Mouse (Mus musculus) forebrain, embryonic 15.5 days (tissue): ENCODE measurements around the gene Nvl. TPM values are rescaled to one million over a fixed set of nuclear protein-coding genes. Genes with fewer than 3 reads are reported as not detected.

Experiments
- ATAC-seq: fragments of 200-750 bp; cut with Nextera tagmentation; replicated peaks from 2 replicates; pipeline ENCODE4 v1.8.0; 2017; ENCODE audit warnings: mild to moderate bottlenecking, moderate TSS enrichment, moderate library complexity
- H3K27ac ChIP-seq: fragments of 300-500 bp; sonication (generic); replicated peaks from 2 replicates; pipeline ENCODE4 v1.5.1; 2015; ENCODE audit warnings: mild to moderate bottlenecking, inconsistent platforms
- H3K27me3 ChIP-seq: fragments of 300-500 bp; sonication (generic); 2 replicates; pipeline ENCODE4 v1.6.1; 2015; ENCODE audit warnings: inconsistent platforms
- H3K36me3 ChIP-seq: fragments of 300-500 bp; sonication (generic); 2 replicates; pipeline ENCODE4 v1.6.1; 2015; ENCODE audit warnings: mild to moderate bottlenecking, inconsistent platforms
- H3K4me1 ChIP-seq: fragments of 300-500 bp; sonication (generic); 2 replicates; pipeline ENCODE4 v1.6.1; 2015; ENCODE audit warnings: inconsistent platforms
- H3K4me2 ChIP-seq: fragments of 300-500 bp; sonication (generic); replicated peaks from 2 replicates; pipeline ENCODE4 v1.6.1; 2015; ENCODE audit warnings: mild to moderate bottlenecking, inconsistent platforms
- H3K4me3 ChIP-seq: fragments of 300-500 bp; sonication (generic); 2 replicates; pipeline ENCODE4 v1.5.1; 2015; ENCODE audit warnings: mild to moderate bottlenecking, inconsistent platforms
- H3K9ac ChIP-seq: fragments of 300-500 bp; sonication (generic); replicated peaks from 2 replicates; pipeline ENCODE4 v1.6.1; 2015; ENCODE audit warnings: mild to moderate bottlenecking, inconsistent platforms
- H3K9me3 ChIP-seq: fragments of 300-500 bp; sonication (generic); 2 replicates; pipeline ENCODE4 v1.6.1; 2016; ENCODE audit warnings: inconsistent platforms
- WGBS: fragments of 180-500 bp; shearing (Covaris S2); methylation state at CpG from one replicate; pipeline ENCODE4 v1.1.7; 2015; ENCODE audit warnings: mixed read lengths; 5-methylcytosine and 5-hydroxymethylcytosine counted together
- polyA plus RNA-seq: library from polyadenylated mRNA; unstranded; fragments of >200 nt; fragmentation: Nextera tagmentation; extraction: Ambion mirVana; gene quantifications from 2 replicates; pipeline ENCODE4 v1.2.1, GENCODE M21; 2015

The Nvl gene
- polyA plus RNA-seq, 1 experiment from 2014 or later: 45.4 TPM

DNA sequence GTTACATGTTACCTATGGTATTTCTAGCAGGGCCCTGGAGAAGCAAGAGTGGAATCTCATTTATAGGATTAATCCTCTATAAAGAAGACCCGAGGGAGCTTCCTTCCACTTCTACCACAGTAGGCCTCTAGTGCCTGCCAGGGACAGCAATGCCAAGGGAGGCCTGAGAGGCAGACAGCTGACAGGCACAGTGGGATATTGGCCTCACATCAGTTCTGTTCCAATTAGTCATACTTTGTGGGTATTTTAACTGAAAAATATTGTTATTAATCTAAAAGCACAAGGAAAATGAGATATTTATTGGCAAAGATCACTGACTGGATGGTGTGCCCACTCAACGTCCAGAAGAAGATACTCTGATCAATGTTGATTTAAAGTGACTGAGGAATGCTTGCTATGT is 80.0 kb downstream of the Nvl start:
- H3K9ac ChIP-seq: no peak overlapping the region
- H3K27ac ChIP-seq: no peak overlapping the region
- H3K4me3 ChIP-seq: no peak overlapping the region
- WGBS: 66% methylated on average over 2 of the region's 2 CpGs
- no peaks in the 10 kb centered on the region for H3K9me3 ChIP-seq
- H3K4me1 ChIP-seq: no peaks in the 10 kb centered on the region
- no peak for ATAC-seq
- no peaks in the 10 kb centered on the region for H3K27me3 ChIP-seq
- H3K36me3 ChIP-seq: no peaks in the 10 kb centered on the region
- H3K4me2 ChIP-seq: no peak overlapping the region

DNA sequence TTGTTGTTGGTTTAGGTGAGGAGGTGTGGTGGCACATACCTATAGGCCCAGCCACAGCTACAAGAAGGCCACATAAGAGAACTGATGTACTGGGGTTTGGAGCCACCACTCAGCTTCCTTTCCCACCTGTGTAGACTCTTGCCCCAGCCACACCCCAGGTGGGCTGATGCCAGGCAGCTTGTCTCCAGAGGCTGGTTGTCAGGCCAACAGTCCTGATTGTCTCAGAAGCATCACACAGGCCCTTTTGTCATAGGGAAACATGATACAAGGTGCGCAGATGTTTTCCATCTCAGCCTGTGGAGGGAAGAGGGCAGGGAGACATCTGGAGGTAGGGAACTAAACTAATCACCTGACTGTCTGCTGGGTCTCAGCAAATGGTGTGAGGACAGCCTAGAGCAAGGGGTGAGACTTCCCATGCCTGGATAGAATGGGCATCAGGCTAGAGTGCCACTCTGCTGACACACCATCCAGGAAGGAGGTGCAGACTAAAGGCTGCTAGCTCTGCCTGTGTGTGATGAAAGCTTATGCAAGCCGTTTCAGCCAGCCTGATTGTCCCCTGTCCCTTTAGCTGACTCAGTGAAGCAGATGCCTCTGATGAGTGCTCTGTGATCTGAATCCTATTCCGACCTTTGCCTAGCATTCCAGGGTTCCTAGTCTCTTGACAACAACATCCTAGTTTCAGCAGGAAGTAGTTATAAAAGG is 82.1 kb downstream of the Nvl start:
- 77% methylated on average over 3 of the region's 3 CpGs for WGBS
- no peak overlapping the region for H3K9ac ChIP-seq

DNA sequence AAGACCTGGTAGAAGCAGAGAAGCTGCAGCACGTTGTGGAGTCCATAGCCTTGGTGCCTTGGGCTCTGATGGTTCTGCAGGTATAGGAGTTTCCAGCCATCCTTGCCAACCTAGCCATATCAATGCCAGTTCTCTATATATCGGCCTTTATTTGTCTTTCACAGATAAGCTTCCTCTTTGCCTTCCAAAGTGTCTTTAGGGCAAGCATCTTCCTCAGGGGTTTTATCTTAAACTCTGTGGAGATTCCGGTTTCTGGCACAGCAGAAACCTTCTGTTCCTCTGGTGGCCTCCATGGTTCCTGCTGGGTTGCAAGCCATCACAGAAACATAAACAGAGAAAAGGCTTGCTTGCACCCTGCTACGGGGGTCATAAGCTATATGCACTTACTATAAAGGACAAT is 91.1 kb downstream of the Nvl start:
- no peak overlapping the region for H3K27ac ChIP-seq
- ATAC-seq: no peak

More for the DNA sequence above, 82.1 kb downstream of the Nvl start:
- H3K4me3 ChIP-seq: no peak overlapping the region
- H3K27me3 ChIP-seq: no peaks in the 10 kb centered on the region
- ATAC-seq: no peak
- no peaks in the 10 kb centered on the region for H3K36me3 ChIP-seq
- no peaks in the 10 kb centered on the region for H3K4me1 ChIP-seq
- H3K9me3 ChIP-seq: no peaks in the 10 kb centered on the region
- no peak overlapping the region for H3K4me2 ChIP-seq
- H3K27ac ChIP-seq: no peak overlapping the region

DNA sequence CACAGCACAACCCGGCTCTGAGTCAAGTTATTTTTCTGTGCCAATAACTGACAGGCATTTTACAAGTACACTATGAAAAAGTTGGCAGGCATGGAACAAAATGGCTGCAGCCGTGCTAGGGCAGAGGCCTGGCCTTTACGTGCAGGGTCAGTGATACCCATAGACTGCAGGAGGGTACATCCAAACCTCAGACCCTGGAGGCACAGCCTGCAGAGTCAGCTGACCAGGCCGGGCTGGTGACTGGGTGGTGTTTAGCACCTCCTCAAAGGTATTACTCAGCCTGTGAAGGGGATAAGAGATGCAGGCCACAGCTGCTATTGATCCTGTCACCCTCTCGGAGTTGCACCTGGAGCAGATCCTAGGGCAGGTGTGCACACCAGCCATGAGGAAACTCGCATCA is 93.1 kb downstream of the Nvl start, which contains the start of gene 9130409I23Rik:
TSS of gene 9130409I23Rik (plus strand) at position 301 of the 400 bp plus-strand sequence.
- 93% methylated on average over 6 of the region's 6 CpGs for WGBS
- no peaks in the 10 kb centered on the region for H3K36me3 ChIP-seq
- no peaks in the 10 kb centered on the region for H3K9me3 ChIP-seq
- H3K4me3 ChIP-seq: no peak within 1 kb of the TSS
- H3K9ac ChIP-seq: no peak within 1 kb of the TSS
- no peaks in the 10 kb centered on the region for H3K4me1 ChIP-seq
- H3K27ac ChIP-seq: no peak within 1 kb of the TSS
- no peaks in the 10 kb centered on the region for H3K27me3 ChIP-seq
- ATAC-seq: no peak
- no peak within 1 kb of the TSS for H3K4me2 ChIP-seq

More for the DNA sequence above, 91.1 kb downstream of the Nvl start:
- H3K4me2 ChIP-seq: no peak overlapping the region
- no peaks in the 10 kb centered on the region for H3K27me3 ChIP-seq
- H3K36me3 ChIP-seq: no peaks in the 10 kb centered on the region
- no peak overlapping the region for H3K9ac ChIP-seq
- 84% methylated on average over 4 of the region's 4 CpGs for WGBS
- H3K4me1 ChIP-seq: no peaks in the 10 kb centered on the region
- no peaks in the 10 kb centered on the region for H3K9me3 ChIP-seq
- no peak overlapping the region for H3K4me3 ChIP-seq

DNA sequence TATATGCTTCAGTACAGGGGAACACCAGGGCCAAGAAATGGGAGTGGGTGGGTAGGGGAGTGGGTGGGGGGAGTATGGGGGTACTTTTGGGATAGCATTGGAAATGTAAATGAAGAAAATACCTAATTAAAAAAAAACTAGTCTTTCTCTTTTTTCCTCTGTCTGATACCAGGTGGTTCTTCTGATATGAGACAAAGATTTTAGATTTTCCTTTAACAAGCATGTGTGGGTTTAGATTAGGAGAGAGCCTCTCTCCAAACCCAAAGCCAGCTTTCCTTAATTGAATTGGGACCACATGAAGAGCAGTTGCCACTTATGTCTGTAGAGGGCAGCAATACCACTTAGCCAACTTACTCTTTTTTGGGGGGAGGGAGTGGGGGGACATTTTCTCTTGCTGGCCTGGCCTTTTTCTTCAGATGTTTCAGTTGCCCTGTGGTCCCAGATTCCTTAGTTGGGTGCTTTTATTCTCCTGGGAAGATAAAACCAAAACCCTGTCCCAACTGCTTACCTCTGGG is 94.6 kb downstream of the Nvl start:
- Histone ChIP-seq H3K9ac (no peak overlapping the region), H3K27me3 (no peaks in the 10 kb centered on the region), H3K4me2 (no peak overlapping the region), H3K4me1 (no peaks in the 10 kb centered on the region), H3K4me3 (no peak overlapping the region), H3K9me3 (no peaks in the 10 kb centered on the region), H3K36me3 (no peaks in the 10 kb centered on the region), H3K27ac (no peak overlapping the region)
- no peak for ATAC-seq

DNA sequence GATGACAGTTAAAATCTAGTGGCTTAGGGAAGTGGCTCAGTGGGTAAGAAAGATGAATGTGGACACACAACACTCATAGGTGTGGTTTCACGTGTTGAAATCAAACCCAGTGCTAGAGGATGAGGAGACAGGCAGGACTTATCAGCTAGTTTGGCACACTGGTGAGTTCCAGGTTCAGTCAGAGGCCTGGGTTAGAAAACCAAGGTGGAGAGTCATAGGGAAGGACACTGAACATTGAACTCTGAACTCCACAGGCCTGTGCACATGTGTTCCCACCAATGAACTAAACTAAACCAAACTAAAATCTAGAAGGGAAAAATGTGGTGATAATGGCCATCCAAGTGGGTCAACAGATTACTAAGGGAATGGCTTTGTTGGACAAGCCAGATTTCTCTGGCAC is 96.5 kb downstream of the Nvl start:
- Histone ChIP-seq H3K27me3 (no peaks in the 10 kb centered on the region), H3K4me2 (no peak overlapping the region), H3K36me3 (no peaks in the 10 kb centered on the region), H3K4me3 (no peak overlapping the region), H3K4me1 (no peaks in the 10 kb centered on the region), H3K9me3 (no peaks in the 10 kb centered on the region), H3K9ac (no peak overlapping the region), H3K27ac (no peak overlapping the region)
- WGBS: 66% methylated on average over 1 of the region's 1 CpGs
- ATAC-seq: no peak

DNA sequence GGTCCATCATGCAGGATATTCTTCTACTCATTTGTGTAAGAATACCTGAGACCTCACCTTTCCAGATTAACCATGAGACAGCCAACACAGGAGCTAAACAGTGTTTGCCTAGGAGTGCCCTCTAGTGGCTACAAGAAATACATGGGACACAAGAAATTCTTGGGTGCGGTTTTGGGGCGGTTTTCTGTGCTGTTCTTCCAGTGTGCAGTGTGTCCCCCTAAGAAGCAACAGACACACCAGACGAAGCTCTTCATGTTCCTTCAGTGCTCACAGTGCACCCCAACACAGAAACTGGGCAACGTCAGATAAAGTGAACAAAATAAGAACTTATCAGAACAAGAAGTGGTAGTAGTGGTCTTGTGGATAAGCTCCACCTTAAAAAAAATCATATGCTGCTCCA is 104.4 kb downstream of the Nvl start:
- no peak for ATAC-seq
- Histone ChIP-seq H3K27ac (no peak overlapping the region), H3K9me3 (no peaks in the 10 kb centered on the region), H3K4me3 (no peak overlapping the region), H3K36me3 (no peaks in the 10 kb centered on the region), H3K4me1 (no peaks in the 10 kb centered on the region), H3K9ac (no peak overlapping the region), H3K27me3 (no peaks in the 10 kb centered on the region), H3K4me2 (no peak overlapping the region)
- 12% methylated on average over 4 of the region's 4 CpGs for WGBS

DNA sequence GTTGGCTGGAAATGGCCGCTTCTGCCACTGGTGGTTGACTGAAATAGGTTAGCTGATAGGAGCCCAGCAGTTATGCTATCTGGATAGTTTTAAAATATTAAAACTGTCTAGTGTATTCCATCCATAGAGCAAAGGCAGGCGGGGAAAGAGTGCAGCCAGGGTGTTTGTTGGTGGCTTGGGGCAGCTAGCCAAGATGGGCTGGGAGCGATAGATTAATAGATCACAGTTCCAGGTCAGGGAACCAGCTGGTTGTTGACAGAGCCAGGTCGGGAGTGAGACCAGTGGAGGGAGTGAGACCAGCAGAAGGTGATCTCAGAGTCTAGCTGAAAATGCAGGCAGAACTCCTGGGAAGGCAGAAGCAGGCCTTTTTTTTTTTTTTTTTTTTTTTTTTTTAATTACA is 106.4 kb downstream of the Nvl start:
- Histone ChIP-seq H3K4me3 (no peak overlapping the region), H3K9me3 (no peaks in the 10 kb centered on the region), H3K4me2 (no peak overlapping the region), H3K4me1 (no peaks in the 10 kb centered on the region), H3K27me3 (no peaks in the 10 kb centered on the region), H3K9ac (no peak overlapping the region), H3K36me3 (no peaks in the 10 kb centered on the region), H3K27ac (no peak overlapping the region)
- no peak for ATAC-seq
- 74% methylated on average over 4 of the region's 4 CpGs for WGBS

Other genes with a start within 250 kb of the Nvl start
- gene Pycr2, start 239.9 kb downstream of the Nvl start, polyA plus RNA-seq: 85.1 and 88.7 TPM in 2 replicates
- gene Lefty1, start 209.2 kb downstream of the Nvl start, polyA plus RNA-seq: 0.22 and 0.23 TPM in 2 replicates
- gene Tmem63a, start 201.9 kb downstream of the Nvl start, polyA plus RNA-seq: 1.6 and 2.2 TPM in 2 replicates
- gene Ephx1, start 123.3 kb downstream of the Nvl start, polyA plus RNA-seq: 3.6 and 4.0 TPM in 2 replicates
- gene 9130409I23Rik, start 93.0 kb downstream of the Nvl start, polyA plus RNA-seq: 0.11 TPM in 1 of 2 replicates, not detected in the other
- 72.2 and 78.9 TPM in 2 replicates for gene Cnih4, start 489 bp upstream of the Nvl start, polyA plus RNA-seq
- gene Wdr26, start 67.8 kb upstream of the Nvl start, polyA plus RNA-seq: 36.0 and 37.8 TPM in 2 replicates
- 39.4 and 42.7 TPM in 2 replicates for gene Cnih3, start 208.4 kb upstream of the Nvl start, polyA plus RNA-seq